ENCODE assay signal across 8 mouse cellular contexts in the genomic region with DNA sequence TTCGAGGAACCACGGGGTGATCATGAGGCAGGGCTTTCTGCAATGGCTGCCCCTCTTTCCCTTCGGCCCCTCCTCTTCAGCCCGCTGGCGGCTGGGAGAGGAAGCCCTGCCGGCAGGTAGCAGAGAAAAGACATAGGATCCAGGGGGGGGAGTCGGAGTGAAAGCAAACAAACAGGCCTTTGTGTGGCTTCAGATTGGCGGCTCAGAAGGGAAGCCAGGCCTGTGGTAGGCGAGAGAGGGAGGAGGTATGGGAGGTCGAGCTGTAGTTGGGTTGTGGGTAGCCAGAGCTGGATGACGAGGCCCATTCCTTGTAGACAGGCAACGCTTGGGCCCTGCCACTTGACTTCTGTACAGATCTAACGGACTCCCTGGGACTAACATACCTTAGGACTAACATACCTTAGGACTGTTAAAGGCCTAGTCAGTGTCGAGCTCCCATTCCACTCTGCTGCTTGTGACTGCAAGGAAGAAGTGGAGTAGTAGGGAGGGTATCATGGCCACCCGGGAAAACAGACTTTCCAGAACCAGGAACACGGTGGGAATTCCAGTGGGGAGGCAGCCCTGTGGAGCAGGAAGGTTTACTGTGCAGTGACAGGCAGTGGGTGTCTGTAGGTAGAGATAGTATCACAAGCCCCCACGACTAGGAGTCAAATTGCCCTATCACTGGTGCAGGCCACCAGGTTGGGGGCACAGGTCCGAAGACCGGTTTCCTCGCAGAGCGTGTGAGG. TPM values are rescaled to one million over a fixed set of nuclear protein-coding genes. Genes with fewer than 3 reads are reported as not detected.
A peak's percentile ranks its signal among the peaks of the same experiment; 100 is the strongest.
DNase-seq lines count a peak whose midpoint lies in the region; ATAC-seq and TF ChIP-seq lines count a peak whose summit lies in the region.

No protein-coding gene starts in this region.

- 1% methylated on average over 21 of the region's 21 CpGs for WGBS in heart, embryonic 12.5 days
- WGBS in kidney, embryonic 14.5 days: 2% methylated on average over 21 of the region's 21 CpGs
- 5% methylated on average over 20 of the region's 21 CpGs for WGBS in lung, postnatal 0 days
- WGBS in olfactory bulb, adult 2 months: 7% methylated on average over 21 of the region's 21 CpGs

- H3K27ac ChIP-seq in heart, embryonic 12.5 days (ENCODE audit: poor library complexity, severe bottlenecking): peak overlapping the region; percentile 98
- peak overlapping the region; percentile 96 for H3K27ac ChIP-seq in kidney, embryonic 14.5 days (ENCODE audit: low read depth, low read length)
- H3K27ac ChIP-seq in lung, postnatal 0 days (ENCODE audit: low read length): peak overlapping the region; percentile 93
- peak overlapping the region; percentile 87 for H3K27ac ChIP-seq in olfactory bulb, adult 2 months (ENCODE audit: insufficient read depth, low read depth, low read length)

- no peak; the same call in 1 of the 2 replicates for TF ChIP-seq CTCF in lung, postnatal 0 days (IDR thresholded peaks at IDR 0.05)
- no peak for TF ChIP-seq CTCF in olfactory bulb, adult 2 months (IDR thresholded peaks at IDR 0.05; ENCODE audit: insufficient read depth, low read depth, low read length)

- H3K9me3 ChIP-seq in heart, embryonic 12.5 days (replicated peaks): no peaks in the 10 kb centered on the region
- H3K9me3 ChIP-seq in kidney, embryonic 14.5 days (ENCODE audit: control insufficient read depth, low read length): no peaks in the 10 kb centered on the region
- no peaks in the 10 kb centered on the region for H3K9me3 ChIP-seq in lung, postnatal 0 days (ENCODE audit: low read length)

- no peaks in the 10 kb centered on the region for H3K27me3 ChIP-seq in heart, embryonic 12.5 days (replicated peaks)
- no peaks in the 10 kb centered on the region for H3K27me3 ChIP-seq in kidney, embryonic 14.5 days (ENCODE audit: control insufficient read depth, insufficient read depth, low read length)
- H3K27me3 ChIP-seq in lung, postnatal 0 days (replicated peaks; ENCODE audit: insufficient read depth, low read length): no peaks in the 10 kb centered on the region

- TF ChIP-seq EP300 in lung, postnatal 0 days (IDR thresholded peaks at IDR 0.05): 0 out of 2 replicates have a peak, but pooled peaks have one; percentile 18

- peak overlapping the region; percentile 80 for H3K9ac ChIP-seq in heart, embryonic 12.5 days
- peak overlapping the region; percentile 65; the same call in 1 of the 2 replicates for H3K9ac ChIP-seq in kidney, embryonic 14.5 days (ENCODE audit: low read depth, low read length)
- H3K9ac ChIP-seq in lung, postnatal 0 days (replicated peaks; ENCODE audit: low read depth): peak overlapping the region; percentile 32

- peaks cover 93% of the 10 kb centered on the region for H3K4me1 ChIP-seq in heart, embryonic 12.5 days (replicated peaks)
- H3K4me1 ChIP-seq in kidney, embryonic 14.5 days (ENCODE audit: control insufficient read depth, insufficient read depth, low read length): peaks cover 58% of the 10 kb centered on the region
- H3K4me1 ChIP-seq in lung, postnatal 0 days (ENCODE audit: insufficient read depth, low read depth, low read length): peaks cover 27% of the 10 kb centered on the region
- peaks cover 30% of the 10 kb centered on the region for H3K4me1 ChIP-seq in olfactory bulb, adult 2 months (ENCODE audit: control insufficient read depth, insufficient read depth, low read length)

- H3K36me3 ChIP-seq in heart, embryonic 12.5 days: no peaks in the 10 kb centered on the region
- H3K36me3 ChIP-seq in kidney, embryonic 14.5 days (ENCODE audit: control insufficient read depth, insufficient read depth, low read length): no peaks in the 10 kb centered on the region
- no peaks in the 10 kb centered on the region for H3K36me3 ChIP-seq in lung, postnatal 0 days (ENCODE audit: insufficient read depth, low read length)

- H3K4me3 ChIP-seq in heart, embryonic 12.5 days: peak overlapping the region; percentile 58
- peak overlapping the region; percentile 46 for H3K4me3 ChIP-seq in kidney, embryonic 14.5 days (ENCODE audit: low read length)
- peak overlapping the region; percentile 45 for H3K4me3 ChIP-seq in lung, postnatal 0 days (ENCODE audit: low read depth, low read length)
- peak overlapping the region; percentile 53 for H3K4me3 ChIP-seq in olfactory bulb, adult 2 months (ENCODE audit: insufficient read depth, low read depth, low read length)

- peak; percentile 24 for DNase-seq in spleen, adult 12 weeks (ENCODE audit: low spot score)
- DNase-seq in spleen, postnatal 14 days (ENCODE audit: low spot score in 2 of 2): no peak
- peak; percentile 83 for DNase-seq in embryo, embryonic 10.5 days (ENCODE audit: low spot score)
- peak; percentile 68 for DNase-seq in lung, postnatal 0 days (ENCODE audit: low spot score)
- peak; percentile 79 for DNase-seq in thymus, postnatal 14 days

- H3K4me2 ChIP-seq in heart, embryonic 12.5 days: peak overlapping the region; percentile 90
- H3K4me2 ChIP-seq in kidney, embryonic 14.5 days (replicated peaks; ENCODE audit: low read depth, low read length): peak overlapping the region; percentile 87
- H3K4me2 ChIP-seq in lung, postnatal 0 days (replicated peaks; ENCODE audit: low read depth, low read length): peak overlapping the region; percentile 76

- no peak for TF ChIP-seq POLR2A in olfactory bulb, adult 2 months (IDR thresholded peaks at IDR 0.05; ENCODE audit: insufficient read depth, low read depth, low read length)

- ATAC-seq in heart, embryonic 12.5 days (ENCODE audit: insufficient number of reproducible peaks, low FRiP score): peak; percentile 17; the same call in 1 of the 2 replicates
- ATAC-seq in kidney, embryonic 14.5 days (ENCODE audit: low FRiP score, low TSS enrichment): peak; percentile 53
- ATAC-seq in lung, postnatal 0 days: peak; percentile 25

RNA-seq across cellular contexts. Expression of a gene that starts 9.6 kb away (rescaled TPM):
- polyA plus RNA-seq in heart, embryonic 12.5 days (2016; fragmentation: Nextera tagmentation; extraction: Ambion mirVana): 22.2 and 29.9 TPM in 2 replicates
- 29.1 and 34.4 TPM in 2 replicates for polyA plus RNA-seq in kidney, embryonic 14.5 days (2014; fragmentation: Nextera tagmentation; extraction: Ambion mirVana)
- polyA plus RNA-seq in lung, postnatal 0 days (2015; fragmentation: Nextera tagmentation; extraction: Ambion mirVana): 13.5 and 16.2 TPM in 2 replicates
- polyA plus RNA-seq in olfactory bulb, adult 2 months (2012; ENCODE audit: insufficient read depth, insufficient read length, low replicate concordance, missing spikeins): 123 TPM in 1 of 2 replicates, not detected in the other

Comparison
In these comparisons a context has a peak if more than half of its experiments do, and no peak if none do; other contexts are left out.
1. DNase-seq: peak in spleen, adult 12 weeks (single experiment), embryo, embryonic 10.5 days (single experiment), lung, postnatal 0 days (single experiment) and thymus, postnatal 14 days (single experiment); none in spleen, postnatal 14 days (0 of 2).
2. Peak in every context shown above with its lines, with median percentiles within 50 percentile points of each other: ATAC-seq, H3K27ac ChIP-seq, H3K4me2 ChIP-seq, H3K4me3 ChIP-seq and H3K9ac ChIP-seq.